Mouse (Mus musculus): ENCODE results near the gene Egfr.

GRCm38 (mm10) chr11:16864980-16865561, 113.1 kb downstream of the Egfr start:
- TF ChIP-seq POLR2A (IDR thresholded peaks at IDR 0.05; ENCODE audit: low read depth, low read length) = no peak
- TF ChIP-seq CTCF (IDR thresholded peaks at IDR 0.05; ENCODE audit: borderline replicate concordance, insufficient read depth, low read length) = no peak
